Mouse (Mus musculus): ENCODE measurements around the gene Urod. TPM values are rescaled to one million over a fixed set of nuclear protein-coding genes. Genes with fewer than 3 reads are reported as not detected.

The Urod gene
- 66.1 and 70.3 TPM in 2 replicates for polyA plus RNA-seq (2014; fragmentation: Nextera tagmentation; extraction: Ambion mirVana)

DNA sequence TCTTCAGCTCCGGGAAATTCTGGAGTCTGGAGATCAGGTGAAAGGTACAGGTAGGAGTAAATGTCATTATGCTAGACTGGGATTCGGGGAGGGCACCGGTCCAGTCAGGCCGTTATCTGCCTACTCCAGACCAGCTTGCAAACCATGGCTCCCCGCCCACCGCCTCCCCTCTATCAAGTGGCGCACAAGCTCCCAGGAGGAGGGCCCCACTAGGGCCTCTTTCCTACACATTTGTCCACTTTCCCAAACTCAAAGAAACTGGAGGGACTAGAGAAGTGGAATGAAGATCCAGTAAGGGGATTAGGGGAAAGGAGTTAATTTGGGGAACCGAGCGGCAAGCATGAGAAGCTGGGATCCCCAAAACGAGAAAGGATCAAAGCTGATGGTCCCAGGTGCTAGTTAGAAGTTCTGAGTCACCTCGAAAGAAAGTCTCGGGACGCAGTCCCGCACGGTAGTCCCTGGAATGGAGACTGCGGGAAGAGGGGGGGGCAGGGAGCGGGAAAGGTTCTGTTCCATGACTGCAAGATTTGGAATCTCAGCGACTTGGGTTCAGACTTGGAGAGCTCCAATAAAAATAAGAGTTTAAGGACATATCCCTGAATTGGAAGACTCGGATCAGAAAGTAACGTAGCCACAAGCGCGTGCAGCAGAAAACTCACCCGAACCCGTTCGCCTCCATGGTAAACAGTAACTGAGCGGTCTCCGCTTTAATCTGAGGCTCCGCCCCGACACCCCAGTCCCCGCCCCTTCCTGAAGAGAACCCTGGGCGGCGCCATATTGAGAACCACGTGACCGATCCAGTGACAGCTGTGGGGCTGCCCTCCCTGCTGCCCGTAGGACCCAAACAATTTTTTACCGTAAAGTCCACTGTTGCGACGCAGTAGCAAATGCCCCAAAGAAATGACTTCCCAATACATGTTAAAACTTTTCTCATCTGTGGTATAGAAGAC, at the start of gene Urod:
Gene Urod (minus strand): TSS at position 742 of the 950 bp plus-strand sequence.
- peak within 1 kb of the TSS; percentile 89 for H3K9ac ChIP-seq (ENCODE audit: low read length)
- peaks cover 16% of the 10 kb centered on the region for H3K4me1 ChIP-seq (ENCODE audit: control insufficient read depth, insufficient read depth, low read length)
- no peaks in the 10 kb centered on the region for H3K9me3 ChIP-seq (replicated peaks; ENCODE audit: control insufficient read depth, low read length)
- peak within 1 kb of the TSS; percentile 97 for H3K4me2 ChIP-seq (ENCODE audit: low read length)
- H3K27me3 ChIP-seq (replicated peaks; ENCODE audit: control insufficient read depth, insufficient read depth, low read length): no peaks in the 10 kb centered on the region
- WGBS: 2% methylated on average over 38 of the region's 38 CpGs
- H3K4me3 ChIP-seq (ENCODE audit: low read depth, low read length): peak within 1 kb of the TSS; percentile 95
- peak within 1 kb of the TSS; percentile 82 for H3K27ac ChIP-seq (ENCODE audit: low read depth, low read length)
- ATAC-seq (peak; percentile 94), DNase-seq (ENCODE audit: low spot score) (peak; percentile 98)
- H3K36me3 ChIP-seq (ENCODE audit: control insufficient read depth, insufficient read depth, low read length): peaks cover 22% of the 10 kb centered on the region

DNA sequence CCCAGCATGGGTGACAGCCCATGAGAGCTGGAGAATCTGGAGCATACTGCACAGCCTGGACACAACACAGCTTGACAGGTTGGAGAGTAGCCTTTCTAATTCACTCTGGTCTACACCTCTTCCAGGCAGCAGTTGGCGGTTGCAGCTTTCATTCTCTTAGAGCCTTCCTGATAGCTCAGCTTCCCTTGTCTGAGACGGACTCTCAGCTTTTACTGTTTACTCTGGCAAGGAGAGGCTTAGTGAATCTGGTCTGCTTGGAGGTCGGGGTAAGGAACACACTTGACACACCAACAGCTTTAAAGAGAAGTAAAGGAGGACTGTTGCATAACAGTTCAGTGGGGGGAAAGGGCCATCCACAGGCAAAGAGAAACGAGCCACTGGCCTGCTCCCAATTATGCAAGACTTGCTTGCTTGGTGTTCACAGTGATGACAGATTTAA, 47.1 kb upstream of the Urod start:
- H3K9ac ChIP-seq (ENCODE audit: low read length): no peak overlapping the region
- peak overlapping the region; percentile 79 for H3K27ac ChIP-seq (ENCODE audit: low read depth, low read length)
- no peaks in the 10 kb centered on the region for H3K9me3 ChIP-seq (replicated peaks; ENCODE audit: control insufficient read depth, low read length)
- no peaks in the 10 kb centered on the region for H3K36me3 ChIP-seq (ENCODE audit: control insufficient read depth, insufficient read depth, low read length)
- no peak overlapping the region for H3K4me3 ChIP-seq (ENCODE audit: low read depth, low read length)
- no peak overlapping the region for H3K4me2 ChIP-seq (ENCODE audit: low read length)
- WGBS: 37% methylated on average over 4 of the region's 4 CpGs
- peak; percentile 52 for DNase-seq (ENCODE audit: low spot score)
- H3K4me1 ChIP-seq (ENCODE audit: control insufficient read depth, insufficient read depth, low read length): peaks cover 21% of the 10 kb centered on the region
- no peaks in the 10 kb centered on the region for H3K27me3 ChIP-seq (replicated peaks; ENCODE audit: control insufficient read depth, insufficient read depth, low read length)
- peak; percentile 60 for ATAC-seq

- peak overlapping the region; percentile 3; the same call in 1 of the 2 replicates for H3K4me2 ChIP-seq (ENCODE audit: low read length)
- H3K9ac ChIP-seq (ENCODE audit: low read length): no peak overlapping the region
- DNase-seq (ENCODE audit: low spot score) (peak; percentile 53), ATAC-seq (peak; percentile 19; the same call in 1 of the 2 replicates)
- H3K36me3 ChIP-seq (ENCODE audit: control insufficient read depth, insufficient read depth, low read length): no peaks in the 10 kb centered on the region
- H3K9me3 ChIP-seq (replicated peaks; ENCODE audit: control insufficient read depth, low read length): no peaks in the 10 kb centered on the region
- H3K27me3 ChIP-seq (replicated peaks; ENCODE audit: control insufficient read depth, insufficient read depth, low read length): no peaks in the 10 kb centered on the region
- peaks cover 21% of the 10 kb centered on the region for H3K4me1 ChIP-seq (ENCODE audit: control insufficient read depth, insufficient read depth, low read length)
- peak overlapping the region; percentile 79 for H3K27ac ChIP-seq (ENCODE audit: low read depth, low read length)
- H3K4me3 ChIP-seq (ENCODE audit: low read depth, low read length): no peak overlapping the region
- WGBS: 48% methylated on average over 1 of the region's 1 CpGs
Observed at GRCm38 (mm10) chr4:117040791-117041190, 46.6 kb upstream of the Urod start.

DNA sequence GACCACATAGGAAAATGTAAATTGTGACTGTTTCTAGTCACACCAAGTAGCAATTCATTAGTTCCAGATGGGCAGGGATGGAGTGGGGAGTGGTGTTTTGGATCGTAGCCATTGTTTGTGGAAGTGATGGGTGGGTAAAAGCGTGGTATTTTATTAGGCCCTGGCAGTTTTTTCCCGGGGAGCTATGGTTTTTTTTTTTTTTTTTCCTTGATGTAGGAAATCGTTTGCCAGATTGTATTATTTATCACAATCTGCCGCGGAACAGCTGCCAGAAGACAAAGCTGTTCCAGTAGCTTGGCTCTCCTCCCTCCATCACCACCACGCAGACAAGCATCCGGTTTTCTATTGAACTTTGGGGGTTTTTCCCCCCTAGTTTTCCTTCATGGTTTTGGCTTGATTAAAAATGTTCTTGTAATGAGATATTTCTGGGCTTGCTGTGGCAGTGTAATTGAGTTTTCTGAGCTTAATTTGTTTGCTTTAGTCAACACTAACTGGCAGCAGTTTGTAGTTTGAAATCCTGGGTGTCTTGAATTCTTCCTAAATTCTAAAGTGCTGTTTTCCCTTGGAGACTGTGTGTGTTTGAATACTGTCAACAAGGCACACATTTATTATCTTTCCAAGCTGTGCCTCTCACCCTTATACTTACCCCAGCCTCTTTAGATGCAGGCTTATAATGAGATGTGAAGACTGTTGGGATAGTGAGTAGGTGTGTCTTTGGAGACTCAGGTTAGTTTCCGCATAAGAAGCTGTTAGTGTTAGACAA, 45.9 kb upstream of the Urod start:
- 19% methylated on average over 9 of the region's 9 CpGs for WGBS
- no peaks in the 10 kb centered on the region for H3K36me3 ChIP-seq (ENCODE audit: control insufficient read depth, insufficient read depth, low read length)
- DNase-seq (ENCODE audit: low spot score) (peak; percentile 92), ATAC-seq (peak; percentile 74)
- H3K4me1 ChIP-seq (ENCODE audit: control insufficient read depth, insufficient read depth, low read length): peaks cover 21% of the 10 kb centered on the region
- H3K27me3 ChIP-seq (replicated peaks; ENCODE audit: control insufficient read depth, insufficient read depth, low read length): no peaks in the 10 kb centered on the region
- H3K4me2 ChIP-seq (ENCODE audit: low read length): peak overlapping the region; percentile 3; the same call in 1 of the 2 replicates
- no peaks in the 10 kb centered on the region for H3K9me3 ChIP-seq (replicated peaks; ENCODE audit: control insufficient read depth, low read length)
- H3K9ac ChIP-seq (ENCODE audit: low read length): no peak overlapping the region
- peak overlapping the region; percentile 79 for H3K27ac ChIP-seq (ENCODE audit: low read depth, low read length)
- no peak overlapping the region for H3K4me3 ChIP-seq (ENCODE audit: low read depth, low read length)

DNA sequence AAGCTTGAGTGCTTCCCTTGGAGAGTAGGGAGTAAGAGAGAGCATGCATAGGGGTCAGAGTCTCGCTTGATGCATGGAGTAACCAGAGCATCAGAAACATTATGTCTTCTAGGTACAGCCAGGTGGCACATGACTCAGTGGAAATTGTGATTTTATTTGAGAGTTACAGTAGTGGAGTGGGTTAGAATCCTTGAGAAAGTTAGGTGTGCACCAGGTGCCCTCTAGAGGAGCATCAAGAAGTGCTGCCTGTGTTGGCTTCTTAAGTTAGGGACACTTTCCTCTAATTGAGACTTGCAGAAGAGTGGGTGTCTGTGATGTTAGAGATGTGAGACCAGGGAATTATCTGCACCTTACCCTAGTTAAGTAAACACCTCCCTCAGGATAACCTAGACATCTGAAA, 36.9 kb upstream of the Urod start:
- Histone ChIP-seq H3K27me3 (replicated peaks; ENCODE audit: control insufficient read depth, insufficient read depth, low read length) (no peaks in the 10 kb centered on the region), H3K36me3 (ENCODE audit: control insufficient read depth, insufficient read depth, low read length) (peaks cover 16% of the 10 kb centered on the region; the same call in 1 of the 2 replicates), H3K4me3 (ENCODE audit: low read depth, low read length) (no peak overlapping the region), H3K4me1 (ENCODE audit: control insufficient read depth, insufficient read depth, low read length) (no peaks in the 10 kb centered on the region), H3K9ac (ENCODE audit: low read length) (no peak overlapping the region), H3K4me2 (ENCODE audit: low read length) (no peak overlapping the region), H3K9me3 (replicated peaks; ENCODE audit: control insufficient read depth, low read length) (no peaks in the 10 kb centered on the region), H3K27ac (ENCODE audit: low read depth, low read length) (no peak overlapping the region)
- DNase-seq (ENCODE audit: low spot score) (no peak), ATAC-seq (no peak)
- 100% methylated on average over 1 of the region's 1 CpGs for WGBS

DNA sequence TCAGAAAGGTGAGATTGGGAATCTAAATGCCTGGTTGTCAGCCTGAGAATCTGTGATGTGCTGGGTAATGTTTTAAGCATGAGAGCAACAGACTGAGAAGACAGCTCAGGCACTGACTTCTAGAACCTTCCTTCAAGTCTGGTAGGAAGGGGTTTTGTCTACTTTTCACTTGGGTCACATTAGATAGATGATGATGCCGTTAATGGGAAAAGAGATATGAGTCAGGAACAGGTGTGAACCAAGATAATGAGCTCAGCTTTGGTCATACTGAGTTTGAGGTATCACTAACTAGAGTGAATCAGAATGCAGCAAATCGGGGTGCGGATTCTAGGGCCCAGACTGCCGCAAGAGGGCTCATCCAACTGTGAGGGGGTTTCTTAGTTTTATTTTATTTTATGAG, 29.3 kb upstream of the Urod start:
- Histone ChIP-seq H3K4me3 (ENCODE audit: low read depth, low read length) (no peak overlapping the region), H3K4me1 (ENCODE audit: control insufficient read depth, insufficient read depth, low read length) (no peaks in the 10 kb centered on the region), H3K4me2 (ENCODE audit: low read length) (no peak overlapping the region), H3K27ac (ENCODE audit: low read depth, low read length) (no peak overlapping the region), H3K27me3 (replicated peaks; ENCODE audit: control insufficient read depth, insufficient read depth, low read length) (no peaks in the 10 kb centered on the region), H3K36me3 (ENCODE audit: control insufficient read depth, insufficient read depth, low read length) (peaks cover 23% of the 10 kb centered on the region), H3K9me3 (replicated peaks; ENCODE audit: control insufficient read depth, low read length) (no peaks in the 10 kb centered on the region), H3K9ac (ENCODE audit: low read length) (no peak overlapping the region)
- ATAC-seq (no peak), DNase-seq (ENCODE audit: low spot score) (no peak)
- WGBS: 99% methylated on average over 4 of the region's 4 CpGs

DNA sequence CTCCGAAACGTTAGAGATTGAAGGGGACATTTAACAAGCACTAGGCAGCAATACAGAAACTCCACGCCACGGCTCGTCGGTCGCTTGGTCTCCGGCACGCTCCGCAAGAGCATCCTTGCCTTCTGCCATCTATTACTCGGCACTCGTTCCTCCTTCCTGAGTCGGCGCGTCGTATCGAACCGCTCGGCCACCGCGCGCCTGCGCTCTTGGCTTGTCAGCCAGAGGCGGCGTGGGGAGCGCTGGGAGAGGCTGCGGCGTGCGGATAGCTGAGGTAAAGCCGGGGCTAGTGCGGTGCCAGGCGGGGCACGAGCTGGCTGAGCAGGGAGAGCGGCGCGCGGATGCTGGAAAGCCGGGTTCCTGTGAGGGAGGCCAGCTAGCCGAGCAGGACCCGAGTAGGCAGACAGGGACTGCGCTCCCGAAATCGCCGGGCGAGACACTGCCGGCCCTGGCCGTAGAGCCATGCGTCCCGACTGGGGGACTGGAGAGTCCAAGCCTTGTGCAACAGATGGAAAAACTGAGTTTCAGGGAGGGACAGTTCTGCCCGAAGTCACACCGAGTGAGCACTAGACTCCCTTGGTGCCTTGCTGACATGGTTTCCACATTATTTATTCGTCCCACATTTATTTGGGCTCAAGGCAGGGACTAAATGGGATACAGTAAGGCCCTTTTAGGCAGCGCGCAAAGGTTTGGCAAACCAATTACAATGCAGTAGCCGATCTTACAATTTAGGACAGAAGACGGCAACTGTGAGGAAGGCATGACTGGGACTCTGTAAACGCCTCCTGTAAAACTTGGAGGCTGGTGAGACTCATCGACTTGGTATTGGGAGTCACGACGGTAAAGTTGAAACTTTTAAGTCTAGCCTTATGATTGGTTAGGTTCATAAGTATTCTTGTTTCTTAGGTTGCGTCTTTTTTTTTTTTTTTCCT, 25.3 kb upstream of the Urod start, which contains the start of gene Eif2b3:
Gene Eif2b3 (plus strand): TSS at position 197 of the 929 bp plus-strand sequence.
- no peaks in the 10 kb centered on the region for H3K9me3 ChIP-seq (replicated peaks; ENCODE audit: control insufficient read depth, low read length)
- WGBS: under 1% methylated on average over 61 of the region's 61 CpGs
- peak within 1 kb of the TSS; percentile 68 for H3K4me2 ChIP-seq (ENCODE audit: low read length)
- H3K4me1 ChIP-seq (ENCODE audit: control insufficient read depth, insufficient read depth, low read length): no peaks in the 10 kb centered on the region
- H3K9ac ChIP-seq (ENCODE audit: low read length): peak within 1 kb of the TSS; percentile 83
- ATAC-seq (peak; percentile 99), DNase-seq (ENCODE audit: low spot score) (peak; percentile 97)
- peak within 1 kb of the TSS; percentile 84 for H3K4me3 ChIP-seq (ENCODE audit: low read depth, low read length)
- H3K27me3 ChIP-seq (replicated peaks; ENCODE audit: control insufficient read depth, insufficient read depth, low read length): no peaks in the 10 kb centered on the region
- peaks cover 18% of the 10 kb centered on the region; the same call in 1 of the 2 replicates for H3K36me3 ChIP-seq (ENCODE audit: control insufficient read depth, insufficient read depth, low read length)
- no peak within 1 kb of the TSS for H3K27ac ChIP-seq (ENCODE audit: low read depth, low read length)

GRCm38 (mm10) chr4:117018327-117018726, 24.1 kb upstream of the Urod start:
- Histone ChIP-seq H3K9me3 (replicated peaks; ENCODE audit: control insufficient read depth, low read length) (no peaks in the 10 kb centered on the region), H3K9ac (ENCODE audit: low read length) (no peak overlapping the region), H3K4me1 (ENCODE audit: control insufficient read depth, insufficient read depth, low read length) (no peaks in the 10 kb centered on the region), H3K4me2 (ENCODE audit: low read length) (no peak overlapping the region), H3K36me3 (ENCODE audit: control insufficient read depth, insufficient read depth, low read length) (peaks cover 13% of the 10 kb centered on the region; the same call in 1 of the 2 replicates), H3K27ac (ENCODE audit: low read depth, low read length) (no peak overlapping the region), H3K4me3 (ENCODE audit: low read depth, low read length) (no peak overlapping the region), H3K27me3 (replicated peaks; ENCODE audit: control insufficient read depth, insufficient read depth, low read length) (no peaks in the 10 kb centered on the region)
- ATAC-seq (no peak), DNase-seq (ENCODE audit: low spot score) (no peak)
- WGBS: 78% methylated on average over 7 of the region's 7 CpGs

All from forebrain, embryonic 14.5 days (tissue).